Mouse (Mus musculus): ENCODE data around the gene Dapk1. TPM values are rescaled to one million over a fixed set of nuclear protein-coding genes. Genes with fewer than 3 reads are reported as not detected.

The Dapk1 gene
- total RNA-seq, 2 experiments from 2014 or later = 90.4 to 101 TPM

DNA sequence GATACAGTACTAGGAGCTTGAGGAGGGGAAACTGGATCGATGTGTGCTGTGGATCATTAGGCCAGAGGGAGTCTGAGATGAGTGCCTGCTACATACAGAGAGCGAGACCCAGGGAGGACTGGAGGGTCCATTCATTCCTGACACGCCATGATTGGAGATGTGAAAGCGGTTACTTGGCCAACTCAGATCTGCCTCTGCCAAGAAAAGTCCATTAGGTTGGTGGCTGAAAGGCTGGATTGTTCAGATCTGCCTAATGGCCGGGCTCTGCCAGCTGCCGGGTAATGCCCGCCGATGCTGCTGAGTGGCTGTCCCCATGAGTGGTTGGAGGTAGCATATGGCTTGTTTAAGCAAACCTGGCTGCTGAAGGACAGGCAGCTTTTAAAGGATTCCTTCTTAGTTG, 12.4 kb downstream of the Dapk1 start:
- DNase-seq (ENCODE audit: low spot score in 2 of 2) = peak; percentile 14 to 37

DNA sequence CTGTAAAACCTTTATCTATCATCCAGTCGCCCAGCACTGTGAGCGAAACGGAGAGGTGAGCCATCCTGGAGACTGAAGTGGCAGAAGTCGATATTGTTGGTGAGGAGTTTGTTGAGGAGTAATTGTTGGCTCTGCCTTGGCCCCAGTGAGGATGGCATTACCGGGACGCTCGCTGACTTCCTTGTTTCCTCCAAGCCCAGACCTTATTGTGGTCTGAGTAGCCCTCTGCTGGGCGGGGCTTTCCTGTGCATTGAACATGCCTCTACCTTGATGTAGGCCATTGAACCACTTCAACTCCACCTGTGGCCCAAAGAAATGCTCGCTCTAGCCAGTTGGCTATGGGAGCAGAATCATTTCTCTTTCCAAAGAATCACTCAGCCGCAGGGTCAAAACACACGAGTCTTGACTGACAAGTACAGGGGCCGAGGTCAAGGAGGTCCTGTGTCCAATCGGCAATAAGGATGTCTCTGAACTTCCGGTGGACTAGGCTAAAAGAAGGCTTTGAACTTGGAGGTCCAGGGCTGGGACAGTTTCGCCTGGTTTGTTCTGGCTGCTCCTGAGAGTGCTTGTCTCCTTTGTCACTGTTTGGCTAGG, 13.4 kb downstream of the Dapk1 start:
- no peak for DNase-seq (ENCODE audit: low spot score in 2 of 2)

DNA sequence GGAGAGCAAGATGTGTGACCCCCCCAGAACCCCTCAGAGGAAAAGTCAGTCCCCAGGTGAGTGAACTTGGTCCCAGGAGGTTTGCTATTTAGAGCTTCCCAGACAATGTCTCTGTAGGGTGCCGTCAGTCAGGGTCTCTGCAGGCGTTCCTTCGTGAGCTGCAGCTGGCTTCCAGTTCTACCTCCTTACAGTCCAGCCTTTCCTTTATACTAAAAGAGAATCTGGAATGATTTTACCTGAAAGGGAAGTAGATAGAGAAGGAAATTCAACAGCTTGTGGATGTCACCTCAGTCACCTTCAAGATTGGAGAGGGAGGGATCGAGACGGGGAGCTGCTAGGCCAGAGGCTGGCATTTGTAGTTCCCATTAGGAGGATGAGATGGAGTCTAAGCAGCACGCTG, 14.3 kb downstream of the Dapk1 start:
- DNase-seq (ENCODE audit: low spot score in 2 of 2) = no peak

DNA sequence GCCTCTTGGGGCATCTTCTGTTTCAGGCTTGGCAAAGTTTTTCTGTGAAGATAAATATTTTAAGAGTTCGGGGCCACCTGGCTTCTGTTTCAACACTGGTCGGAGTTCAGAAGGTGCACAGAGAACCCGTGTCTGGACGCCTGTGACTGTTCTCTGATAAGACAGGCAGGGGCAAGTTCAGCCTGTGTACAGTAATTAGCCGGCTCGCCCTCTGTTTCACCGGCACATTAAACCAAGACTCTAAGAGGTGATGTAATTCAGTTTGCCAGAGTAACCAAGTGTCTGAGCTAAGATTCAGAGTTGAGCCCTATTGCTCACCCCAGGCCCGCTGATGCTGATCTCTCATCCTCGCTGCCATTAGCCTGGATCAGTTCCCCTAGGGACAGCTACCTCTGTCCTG, 16.5 kb downstream of the Dapk1 start:
- DNase-seq (ENCODE audit: low spot score in 2 of 2) = no peak

DNA sequence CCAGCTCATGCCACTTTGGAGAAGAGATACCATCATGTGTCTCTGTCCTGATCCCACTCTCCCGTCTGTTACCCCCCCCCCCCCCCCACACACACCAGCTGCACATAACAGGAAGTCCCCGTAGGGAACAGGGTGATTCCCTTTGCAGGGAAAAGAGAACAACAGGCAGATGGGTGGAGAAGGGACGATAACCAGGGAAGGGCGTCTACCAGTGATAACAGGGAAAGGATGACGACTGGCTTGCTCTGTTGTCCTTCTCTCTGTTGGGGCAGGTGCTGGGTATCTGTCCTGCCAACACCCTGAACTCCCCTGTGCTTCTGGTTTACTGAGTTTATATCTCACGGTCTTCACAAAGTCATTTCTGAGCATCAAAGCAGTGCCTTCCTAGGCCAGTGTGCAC, 18.0 kb downstream of the Dapk1 start:
- no peak for DNase-seq (ENCODE audit: low spot score in 2 of 2)

DNA sequence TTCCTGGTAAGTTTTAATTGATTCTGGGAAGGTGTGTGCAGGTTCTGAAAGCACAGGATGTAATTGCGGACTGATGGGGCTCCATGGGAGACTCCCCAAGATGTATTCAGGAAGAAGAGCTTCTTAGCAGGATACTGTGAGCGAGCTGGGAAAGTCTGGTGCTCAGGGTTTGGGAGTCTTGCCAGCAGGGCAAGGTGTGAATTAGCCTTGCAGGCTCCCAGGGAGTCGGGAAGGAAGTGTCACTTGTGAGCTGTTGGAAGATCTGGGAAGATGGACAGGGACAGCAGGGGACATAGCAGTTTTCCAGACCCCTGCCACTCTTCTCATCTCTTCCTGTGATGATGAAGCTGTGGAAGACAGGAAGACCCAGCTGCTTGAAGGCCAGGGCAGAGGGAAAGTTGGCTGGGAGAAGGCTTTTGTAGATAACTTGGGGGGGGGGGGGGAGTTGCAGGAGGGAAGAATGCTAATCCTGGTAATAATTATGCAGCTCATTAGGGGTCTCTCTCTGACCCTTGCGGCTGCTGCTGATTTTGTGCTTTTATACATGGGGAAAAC, 19.7 kb downstream of the Dapk1 start:
- DNase-seq (ENCODE audit: low spot score in 2 of 2) = no peak

DNA sequence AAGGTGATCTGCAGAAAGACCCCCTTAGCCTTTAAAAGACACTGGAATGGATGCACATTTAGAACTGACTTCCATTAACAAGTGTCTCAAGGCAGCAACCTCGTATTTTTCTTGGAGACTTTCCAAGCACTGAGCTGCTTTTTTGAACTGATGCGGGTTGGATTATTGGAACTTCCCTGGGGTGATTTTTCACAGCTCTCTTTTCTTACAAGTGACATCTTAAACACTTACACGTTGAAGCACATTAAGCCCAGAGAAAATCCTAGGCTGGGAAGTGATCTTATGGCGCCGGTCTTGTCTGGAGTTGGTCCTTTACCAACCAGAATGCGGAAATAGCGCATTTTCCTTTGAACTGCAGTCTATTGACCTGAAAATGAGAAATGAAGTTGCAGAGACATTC, 23.8 kb downstream of the Dapk1 start:
- DNase-seq (ENCODE audit: low spot score in 2 of 2) = no peak

DNA sequence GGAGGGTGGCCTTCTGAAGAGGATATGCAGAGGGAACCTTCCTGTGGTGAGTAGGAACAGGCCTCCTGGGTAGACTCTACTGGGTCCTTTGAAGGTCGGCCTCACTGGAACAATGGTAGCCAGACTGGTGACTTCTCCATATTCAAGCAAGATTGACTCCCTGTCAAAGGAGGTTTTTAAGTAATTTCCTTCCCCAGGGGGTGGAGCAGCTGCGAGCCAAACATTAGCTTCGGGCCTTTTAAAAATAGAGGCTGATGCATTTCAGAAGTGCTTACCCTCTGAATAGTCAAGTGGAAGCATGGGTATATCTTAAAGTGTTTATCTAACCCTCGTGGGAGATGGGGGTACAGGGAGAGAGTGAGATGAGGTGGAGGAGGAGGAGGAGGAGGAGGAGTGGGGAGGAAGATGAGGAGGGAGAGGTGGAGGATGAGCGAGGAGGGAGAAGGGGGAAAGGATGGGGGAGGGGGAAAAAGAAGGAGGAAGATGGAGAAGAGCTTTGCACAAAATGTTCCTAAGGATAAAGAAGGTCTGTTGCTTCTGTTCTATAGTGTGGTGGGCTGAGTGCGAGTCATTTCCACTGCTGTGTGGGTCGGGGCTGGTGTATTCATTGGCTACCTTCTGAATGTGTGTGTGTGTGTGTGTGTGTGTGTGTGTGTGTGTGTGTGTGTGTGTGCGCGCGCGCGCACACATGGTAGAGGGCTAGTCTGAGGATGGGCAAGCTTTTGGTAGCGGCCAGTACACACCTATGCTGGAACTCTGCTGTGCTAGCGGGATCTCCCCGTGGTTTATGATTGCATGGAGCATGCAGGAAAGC, 26.3 kb downstream of the Dapk1 start:
- no peak for DNase-seq (ENCODE audit: low spot score in 2 of 2)

DNA sequence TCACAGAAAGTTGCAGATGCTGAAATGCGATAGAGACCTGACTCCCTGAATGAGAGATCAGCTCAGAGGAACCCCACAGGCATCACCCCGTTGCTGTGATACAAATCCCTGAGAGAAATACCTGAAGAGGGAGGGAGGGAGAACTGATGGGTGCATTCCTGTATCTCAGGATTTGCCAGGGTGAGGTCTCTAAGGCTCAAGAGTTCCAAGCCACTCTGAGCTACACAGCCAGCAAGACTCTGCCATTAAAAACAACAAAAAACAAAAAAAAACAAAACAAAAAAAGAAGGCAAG, 26.9 kb downstream of the Dapk1 start:
- DNase-seq (ENCODE audit: low spot score in 2 of 2) = no peak

DNA sequence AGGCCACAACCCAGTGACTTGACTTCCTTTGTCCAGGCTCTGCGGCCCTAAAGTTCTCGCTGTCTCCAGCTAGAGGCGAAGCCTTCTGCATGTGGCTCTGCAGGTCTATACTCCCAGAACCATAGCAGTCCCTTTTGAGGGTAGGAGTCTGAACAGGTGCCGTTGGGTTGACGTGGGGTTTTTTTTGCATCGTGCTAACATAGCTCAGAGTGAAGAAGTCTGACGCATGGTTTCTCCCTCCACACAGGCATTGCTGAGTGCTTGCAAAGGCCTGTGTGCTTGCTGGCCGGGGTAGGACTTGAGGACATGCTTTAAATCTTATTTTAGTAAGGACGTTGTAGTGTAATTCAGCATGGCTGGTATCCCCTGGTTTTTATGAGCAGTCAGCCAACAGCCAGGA, 27.7 kb downstream of the Dapk1 start:
- no peak for DNase-seq (ENCODE audit: low spot score in 2 of 2)

DNA sequence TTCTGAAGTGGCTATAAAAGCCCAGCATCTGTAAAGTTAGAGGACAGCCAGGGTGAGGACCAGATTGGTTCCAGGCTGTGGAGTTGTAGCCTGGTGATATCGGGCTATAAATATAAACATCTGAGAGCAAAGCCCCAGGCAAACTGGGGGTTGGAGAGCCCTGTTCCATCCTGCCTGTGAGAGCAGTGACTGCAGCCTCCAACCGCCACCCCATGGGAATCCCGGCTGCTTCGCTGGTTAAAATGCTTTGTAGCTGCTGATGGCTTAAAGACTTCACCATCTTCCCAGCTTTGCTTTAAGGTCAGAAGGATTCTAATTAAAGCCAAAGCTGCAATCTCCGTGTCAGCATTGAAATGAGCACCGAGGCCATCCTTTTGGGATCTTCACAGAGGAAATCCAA, 32.2 kb downstream of the Dapk1 start:
- DNase-seq (ENCODE audit: low spot score in 2 of 2) = no peak

DNA sequence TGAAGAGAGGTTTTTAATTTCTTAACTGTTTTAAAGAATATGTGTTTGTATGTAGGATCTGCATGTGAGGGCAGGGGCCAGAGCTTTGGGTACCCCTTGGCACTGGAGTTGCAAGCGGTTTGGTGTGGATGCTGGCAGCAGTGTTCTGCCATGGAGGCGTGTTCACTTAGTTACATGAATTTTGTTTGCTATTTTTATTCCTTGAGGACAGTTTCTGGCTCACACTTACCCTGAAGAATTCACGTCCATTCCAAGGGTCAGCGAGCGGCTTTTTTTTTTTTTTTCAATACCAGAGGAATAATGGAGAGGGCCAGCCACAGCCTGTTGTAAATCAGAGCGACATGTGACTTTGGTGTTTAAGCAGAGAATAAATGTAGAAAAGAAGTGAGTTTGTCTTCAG, 33.9 kb downstream of the Dapk1 start:
- no peak for DNase-seq (ENCODE audit: low spot score in 2 of 2)

DNA sequence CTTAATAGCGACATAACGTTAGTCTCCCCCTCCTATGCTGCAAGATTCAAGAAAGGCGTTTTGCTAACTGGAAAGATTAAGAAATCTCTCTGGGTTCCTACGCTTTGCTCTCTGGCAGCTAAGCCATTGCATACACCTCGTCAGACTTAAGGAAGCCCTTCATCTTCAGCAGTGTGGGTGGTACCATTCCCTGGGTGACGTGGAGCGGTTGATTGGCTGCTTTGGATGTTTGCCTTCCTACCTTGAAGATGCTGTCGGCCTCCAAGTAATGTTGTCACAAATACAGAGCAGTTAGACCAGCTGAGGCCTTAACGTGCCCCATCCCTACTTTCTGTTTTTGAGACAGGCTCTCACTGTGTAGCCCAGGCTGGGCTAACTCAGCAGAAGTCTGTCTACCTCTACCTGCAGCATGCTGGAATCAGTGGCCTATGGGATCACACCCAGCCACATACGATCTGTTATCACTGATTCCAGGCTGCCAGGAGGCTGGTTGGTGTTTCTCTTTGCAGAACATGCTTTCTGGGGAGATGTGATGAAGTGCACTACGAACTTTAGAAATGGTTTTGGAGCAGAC, 37.8 kb downstream of the Dapk1 start:
- DNase-seq (ENCODE audit: low spot score in 2 of 2) = peak in 1 of 2 experiments; percentile 39

DNA sequence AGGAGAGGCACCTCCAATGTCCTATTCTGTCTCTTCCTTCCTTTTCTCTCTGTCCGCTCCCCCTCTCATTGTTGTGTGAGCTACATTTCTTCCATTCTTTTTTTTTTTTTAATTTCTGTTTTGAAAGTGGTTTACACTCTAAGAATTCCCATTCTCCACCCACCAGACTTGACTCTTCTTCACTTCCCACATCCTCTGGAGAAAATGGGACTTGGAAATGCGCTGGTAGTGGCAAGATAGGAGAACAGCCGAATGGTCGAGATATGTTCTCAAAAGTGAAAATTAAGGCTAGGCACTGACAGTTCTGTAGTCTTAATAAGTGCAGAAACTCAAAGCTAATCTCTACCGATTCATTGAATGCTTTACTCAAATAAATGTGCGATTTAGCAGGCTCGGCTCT, 38.7 kb downstream of the Dapk1 start:
- no peak for DNase-seq (ENCODE audit: low spot score in 2 of 2)

DNA sequence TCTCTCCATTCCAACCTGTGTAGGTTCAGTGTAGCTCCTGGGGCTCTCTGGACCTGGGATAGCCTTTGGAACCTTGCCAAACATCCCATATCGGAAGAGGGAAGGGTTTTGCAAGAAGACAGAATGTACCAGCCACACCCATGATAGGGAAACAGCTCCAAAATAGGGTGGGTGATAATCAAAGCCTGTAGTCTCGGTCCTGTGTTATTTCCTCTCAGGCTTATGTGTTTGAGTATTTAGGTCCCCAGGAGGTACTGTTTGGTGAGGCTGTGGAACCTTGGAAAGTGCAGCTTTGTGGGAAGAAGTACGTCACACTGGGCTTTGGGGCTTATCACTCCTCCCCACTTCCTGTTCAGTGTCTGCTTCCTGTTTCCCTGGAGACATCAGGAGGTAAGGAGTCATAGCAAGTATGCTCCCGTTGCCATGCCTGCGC, 42.7 kb downstream of the Dapk1 start:
- no peak for DNase-seq (ENCODE audit: low spot score in 2 of 2)

DNA sequence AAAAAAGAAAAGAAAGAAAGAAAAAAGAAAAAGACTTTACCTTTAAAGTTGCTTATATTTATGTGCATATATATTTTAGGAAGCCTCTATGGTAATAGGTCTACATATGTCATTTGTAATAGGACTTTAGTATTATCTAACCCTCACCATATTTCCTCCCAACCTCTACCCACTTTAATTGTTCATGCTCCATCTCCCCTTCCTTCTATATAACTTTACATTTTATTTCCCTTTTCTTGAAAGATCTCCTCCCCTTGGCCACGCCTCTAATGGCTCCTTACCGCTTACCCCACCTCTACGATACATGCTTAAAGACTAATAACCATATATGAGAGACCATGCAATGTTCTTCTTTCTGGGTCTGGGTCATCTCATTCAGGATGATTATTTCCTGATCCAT, 45.0 kb downstream of the Dapk1 start:
- no peak for DNase-seq (ENCODE audit: low spot score in 2 of 2)

DNA sequence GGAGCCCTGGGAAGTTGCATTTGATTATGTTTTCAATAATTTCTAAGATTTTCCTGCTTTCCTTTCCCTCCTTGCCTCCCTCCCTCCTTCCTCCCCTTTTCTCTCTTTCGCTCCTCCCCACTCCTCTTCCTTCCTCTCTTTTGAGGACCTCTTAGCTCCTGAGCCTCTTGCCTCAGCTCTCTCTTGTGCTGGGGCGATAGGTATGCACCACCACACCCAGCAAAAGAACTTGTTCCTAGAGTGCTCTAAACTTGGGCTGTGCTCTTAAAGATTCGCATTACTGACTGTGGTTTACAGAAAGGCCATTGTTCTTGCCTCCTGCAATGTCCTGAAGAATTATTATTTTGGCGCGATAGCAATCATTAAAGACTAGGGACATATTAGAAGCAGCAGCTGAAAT, 46.6 kb downstream of the Dapk1 start:
- DNase-seq (ENCODE audit: low spot score in 2 of 2) = no peak

DNA sequence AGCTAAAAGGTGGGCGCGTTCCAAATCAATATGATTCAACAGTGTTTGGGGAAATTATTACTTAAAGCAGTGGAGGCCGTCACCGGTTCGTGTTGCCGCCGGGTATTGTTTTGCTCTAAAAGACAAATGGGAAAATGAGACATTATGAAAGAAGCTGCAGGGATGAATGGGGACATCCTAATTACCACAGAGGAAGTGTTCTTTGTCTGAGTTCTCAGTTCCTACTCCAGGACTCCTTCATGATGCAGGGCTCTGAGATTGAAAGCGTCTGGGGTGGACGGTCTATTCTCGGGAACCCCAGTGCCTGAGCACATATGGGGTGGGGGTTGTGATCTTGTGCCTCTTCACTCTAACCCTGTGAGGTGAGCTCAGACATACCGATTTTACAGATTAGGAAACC, 48.3 kb downstream of the Dapk1 start:
- DNase-seq (ENCODE audit: low spot score in 2 of 2) = no peak

DNA sequence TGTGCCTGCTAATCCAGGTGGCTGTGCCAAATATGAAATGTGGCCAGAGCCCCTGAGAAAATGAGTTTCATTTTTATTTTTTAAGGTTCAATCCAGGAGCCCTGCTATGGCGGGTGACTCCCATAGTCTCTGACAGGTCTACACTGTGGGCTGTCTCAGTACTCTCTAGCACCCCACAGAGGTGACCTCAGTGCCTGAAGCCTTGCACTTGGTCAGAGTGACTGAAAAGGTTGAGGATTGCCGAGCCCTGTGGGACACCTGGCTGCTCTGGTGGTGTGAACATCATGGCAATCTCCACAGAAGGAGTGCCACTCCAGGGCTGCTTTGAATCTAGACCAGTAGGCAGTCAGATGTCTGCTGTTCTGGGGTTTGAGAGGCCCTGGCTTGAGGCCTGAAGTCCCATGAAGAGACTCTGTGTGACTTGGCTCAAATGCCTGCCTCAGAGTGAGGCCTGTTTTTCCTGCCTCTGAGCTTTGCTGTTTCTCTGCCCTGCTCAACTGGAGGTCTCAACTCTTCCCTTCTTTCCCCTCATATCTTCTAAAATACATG, 52.3 kb downstream of the Dapk1 start:
- DNase-seq (ENCODE audit: low spot score in 2 of 2) = no peak

DNA sequence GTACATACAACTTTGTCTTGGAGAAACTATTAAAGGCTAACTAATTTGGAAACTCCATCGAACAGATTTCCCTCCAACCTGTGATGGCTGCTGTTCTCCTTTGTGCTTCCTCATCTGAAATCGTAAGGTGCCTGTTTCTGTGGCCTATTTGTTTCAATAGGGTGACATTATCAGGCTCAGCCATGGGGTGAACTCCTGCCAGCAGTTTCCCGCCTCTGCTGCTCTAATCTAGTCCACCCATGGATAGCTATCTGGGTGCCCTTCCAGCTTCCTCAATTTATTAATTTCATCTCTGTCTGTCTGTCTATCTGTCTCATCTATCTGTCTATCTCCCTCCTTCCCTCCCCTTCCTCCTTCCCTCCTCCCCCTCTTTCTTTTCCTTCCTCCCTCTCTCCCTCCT, 53.5 kb downstream of the Dapk1 start:
- no peak for DNase-seq (ENCODE audit: low spot score in 2 of 2)

DNA sequence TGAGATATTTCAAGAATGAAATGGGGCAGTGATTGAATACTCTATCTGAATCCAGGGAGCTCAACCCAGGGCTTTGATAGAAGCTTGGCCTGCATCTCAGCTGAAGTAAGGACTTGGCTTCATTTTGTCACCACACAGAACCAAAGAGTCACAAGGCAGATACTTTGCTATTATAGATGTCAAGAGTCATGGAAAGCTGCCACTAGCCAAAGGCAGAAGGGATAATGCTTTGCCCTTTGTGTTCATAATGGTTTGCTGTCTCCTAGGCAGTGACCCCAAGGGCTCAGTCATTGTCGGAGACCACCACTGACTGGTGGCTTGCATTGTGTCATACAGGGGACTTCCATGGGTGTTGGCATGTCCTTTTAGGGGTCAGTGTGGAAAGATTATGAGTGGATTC, 57.9 kb downstream of the Dapk1 start:
- no peak for DNase-seq (ENCODE audit: low spot score in 2 of 2)

DNA sequence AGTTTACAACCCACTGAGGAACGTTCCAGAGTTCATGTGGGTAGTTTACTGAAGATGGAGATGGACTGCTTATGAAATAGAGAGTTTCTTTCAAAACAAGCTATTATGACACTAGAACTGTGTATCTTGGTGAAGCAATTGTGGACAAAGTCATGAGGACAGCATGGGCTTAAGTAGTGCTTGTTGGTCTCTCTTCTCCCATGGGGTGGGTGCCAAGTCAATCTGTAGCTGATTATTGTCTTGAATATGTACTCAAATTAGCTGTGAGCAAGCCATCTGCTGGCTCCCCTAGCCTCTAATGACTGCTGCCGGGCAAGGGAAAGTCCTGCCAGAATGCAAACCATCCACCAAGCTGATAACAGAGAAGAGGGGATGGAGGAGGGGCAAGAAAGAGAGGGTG, 58.3 kb downstream of the Dapk1 start:
- DNase-seq (ENCODE audit: low spot score in 2 of 2) = no peak
